Mouse (Mus musculus) myocyte (in vitro differentiated cells): ENCODE data around the gene Sstr2.

Experiments
- CEBPB ChIP-seq: IDR thresholded peaks from 2 replicates; pipeline ENCODE4 v1.6.1; 2011; ENCODE audit warnings: mild to moderate bottlenecking, moderate library complexity; ENCODE audit not compliant: poor library complexity, insufficient read depth, severe bottlenecking
- E2F4 ChIP-seq: IDR thresholded peaks from one replicate; pipeline ENCODE4 v1.6.1; 2011; ENCODE audit warnings: mild to moderate bottlenecking, control low read depth, moderate library complexity; ENCODE audit not compliant: insufficient read depth
- MYOD1 ChIP-seq, 3 experiments: IDR thresholded peaks; one replicate each; pipeline ENCODE4 v1.6.1; 2011; ENCODE audit warnings: control low read depth in 2 of 3, low read depth in 2 of 3, mild to moderate bottlenecking in 2 of 3, moderate library complexity in 1 of 3; ENCODE audit not compliant: insufficient read length in 2 of 3, control insufficient read depth in 1 of 3
- MYOG ChIP-seq, 3 experiments: IDR thresholded peaks; one replicate each; pipeline ENCODE4 v1.6.1; 2011; ENCODE audit warnings: control low read depth in 2 of 3, low read depth in 2 of 3, mild to moderate bottlenecking in 2 of 3; ENCODE audit not compliant: insufficient read length in 2 of 3, control insufficient read depth in 1 of 3, insufficient read depth in 1 of 3
- POLR2A ChIP-seq: IDR thresholded peaks from one replicate; pipeline ENCODE4 v1.6.1; 2011; ENCODE audit warnings: low read depth, mild to moderate bottlenecking, control low read depth, moderate library complexity; ENCODE audit not compliant: insufficient read length
- REST ChIP-seq: IDR thresholded peaks from one replicate; pipeline ENCODE4 v1.6.1; 2011; ENCODE audit warnings: mild to moderate bottlenecking, control low read depth, moderate library complexity; ENCODE audit not compliant: insufficient read depth, insufficient read length
- TCF12 ChIP-seq: IDR thresholded peaks from one replicate; pipeline ENCODE4 v1.6.1; 2011; ENCODE audit warnings: mild to moderate bottlenecking, control low read depth; ENCODE audit not compliant: poor library complexity, insufficient read depth, severe bottlenecking

DNA sequence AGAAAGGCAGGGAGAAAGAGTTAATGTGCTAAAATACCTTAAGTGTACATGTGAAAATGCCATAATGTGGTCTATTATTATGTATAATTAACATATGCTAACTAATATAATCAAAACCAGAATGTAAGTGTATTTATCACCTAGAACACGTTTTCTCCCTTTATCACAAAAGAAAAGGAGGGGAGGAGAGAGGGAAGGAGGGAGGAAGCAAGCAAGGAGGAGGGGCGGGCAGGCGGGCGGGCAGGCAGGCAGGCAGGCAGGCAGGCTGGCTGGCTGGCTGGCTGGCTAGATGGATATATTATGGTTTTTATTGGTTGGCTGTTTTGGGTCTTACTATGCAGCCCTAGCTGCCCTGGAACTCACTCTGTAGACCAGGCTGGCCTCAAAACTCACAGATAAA, 50.6 kb downstream of the Sstr2 start:
- no peak for TF ChIP-seq MYOG (IDR thresholded peaks at IDR 0.05; ENCODE audit: control insufficient read depth in 1 of 3, insufficient read depth in 1 of 3, insufficient read length in 2 of 3, low read depth in 2 of 3)
- no peak for TF ChIP-seq POLR2A
- no peak for TF ChIP-seq TCF12
- no peak for TF ChIP-seq REST
- TF ChIP-seq CEBPB: no peak
- no peak for TF ChIP-seq E2F4
- no peak for TF ChIP-seq MYOD1 (IDR thresholded peaks at IDR 0.05; ENCODE audit: control insufficient read depth in 1 of 3, insufficient read length in 2 of 3, low read depth in 2 of 3)
